Mouse (Mus musculus): ENCODE results near the gene Acp4. TPM values are rescaled to one million over a fixed set of nuclear protein-coding genes. Genes with fewer than 3 reads are reported as not detected.
"Not testable (repeated sequence)": the region's sequence is repeated elsewhere in the genome, so short reads cannot be mapped to it uniquely, and the experiment has no call there.

The Acp4 gene
- polyA plus RNA-seq, 1 experiment from 2014 or later: not detected

GRCm38 (mm10) chr7:44260410-44260809, 3.2 kb upstream of the Acp4 start:
- Histone ChIP-seq H3K4me2 (replicated peaks; ENCODE audit: low read depth, low read length) (no peak overlapping the region), H3K9ac (replicated peaks; ENCODE audit: low read depth) (no peak overlapping the region), H3K27ac (ENCODE audit: low read length) (no peak overlapping the region), H3K4me3 (ENCODE audit: low read depth, low read length) (no peak overlapping the region), H3K27me3 (replicated peaks; ENCODE audit: insufficient read depth, low read length) (no peaks in the 10 kb centered on the region), H3K36me3 (ENCODE audit: insufficient read depth, low read length) (no peaks in the 10 kb centered on the region), H3K9me3 (ENCODE audit: low read length) (no peaks in the 10 kb centered on the region), H3K4me1 (ENCODE audit: insufficient read depth, low read depth, low read length) (no peaks in the 10 kb centered on the region)
- TF ChIP-seq CTCF (IDR thresholded peaks at IDR 0.05): no peak
- no peak for TF ChIP-seq EP300 (IDR thresholded peaks at IDR 0.05)
- DNase-seq (ENCODE audit: low spot score) (no peak), ATAC-seq (no peak)
- 62% methylated on average over 6 of the region's 6 CpGs for WGBS

DNA sequence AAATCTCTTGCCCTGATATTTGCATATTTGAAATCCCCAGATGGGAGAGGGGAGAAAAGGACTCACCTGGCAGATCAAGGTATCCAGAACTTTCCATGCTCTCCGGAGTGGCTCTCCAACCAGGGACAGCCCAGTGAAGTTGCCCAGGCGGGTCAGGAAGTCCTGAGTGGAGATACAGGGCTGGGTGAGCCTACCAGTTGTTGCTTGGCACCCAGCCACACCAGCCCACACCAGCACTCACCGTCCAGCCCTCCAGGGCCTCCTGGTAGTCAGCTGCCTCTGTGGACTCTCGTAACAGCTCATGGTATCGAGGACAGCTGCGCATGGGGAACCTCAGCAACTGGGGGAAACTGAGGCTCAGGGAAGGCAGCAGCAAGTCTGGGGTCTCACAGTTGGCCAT, 2.2 kb downstream of the Acp4 start:
- H3K4me1 ChIP-seq (ENCODE audit: insufficient read depth, low read depth, low read length): no peaks in the 10 kb centered on the region
- H3K27ac ChIP-seq (ENCODE audit: low read length): no peak overlapping the region
- H3K9me3 ChIP-seq (ENCODE audit: low read length): no peaks in the 10 kb centered on the region
- no peak overlapping the region for H3K9ac ChIP-seq (replicated peaks; ENCODE audit: low read depth)
- TF ChIP-seq CTCF (IDR thresholded peaks at IDR 0.05) (no peak), EP300 (IDR thresholded peaks at IDR 0.05) (no peak)
- WGBS: 47% methylated on average over 6 of the region's 6 CpGs
- DNase-seq (ENCODE audit: low spot score): no peak
- H3K36me3 ChIP-seq (ENCODE audit: insufficient read depth, low read length): no peaks in the 10 kb centered on the region; the same call in 1 of the 2 replicates
- no peak overlapping the region for H3K4me2 ChIP-seq (replicated peaks; ENCODE audit: low read depth, low read length)
- ATAC-seq: peak; percentile 27; the same call in 1 of the 2 replicates
- no peaks in the 10 kb centered on the region for H3K27me3 ChIP-seq (replicated peaks; ENCODE audit: insufficient read depth, low read length)
- no peak overlapping the region for H3K4me3 ChIP-seq (ENCODE audit: low read depth, low read length)

GRCm38 (mm10) chr7:44253023-44253616, 4.1 kb downstream of the Acp4 start:
- Histone ChIP-seq H3K4me3 (ENCODE audit: low read depth, low read length) (no peak overlapping the region), H3K27me3 (replicated peaks; ENCODE audit: insufficient read depth, low read length) (no peaks in the 10 kb centered on the region), H3K9ac (replicated peaks; ENCODE audit: low read depth) (no peak overlapping the region), H3K36me3 (ENCODE audit: insufficient read depth, low read length) (no peaks in the 10 kb centered on the region; the same call in 1 of the 2 replicates), H3K4me1 (ENCODE audit: insufficient read depth, low read depth, low read length) (no peaks in the 10 kb centered on the region), H3K4me2 (replicated peaks; ENCODE audit: low read depth, low read length) (no peak overlapping the region), H3K9me3 (ENCODE audit: low read length) (no peaks in the 10 kb centered on the region), H3K27ac (ENCODE audit: low read length) (no peak overlapping the region)
- TF ChIP-seq CTCF (IDR thresholded peaks at IDR 0.05) (no peak), EP300 (IDR thresholded peaks at IDR 0.05) (no peak)
- WGBS: 55% methylated on average over 15 of the region's 15 CpGs
- no peak for DNase-seq (ENCODE audit: low spot score)
- ATAC-seq: no peak

GRCm38 (mm10) chr7:44250732-44251275, 6.4 kb downstream of the Acp4 start:
- WGBS: 88% methylated on average over 17 of the region's 17 CpGs
- ATAC-seq; H3K27me3 ChIP-seq (replicated peaks; ENCODE audit: insufficient read depth, low read length); DNase-seq (ENCODE audit: low spot score); H3K4me1 ChIP-seq (ENCODE audit: insufficient read depth, low read depth, low read length); H3K36me3 ChIP-seq (ENCODE audit: insufficient read depth, low read length); H3K9ac ChIP-seq (replicated peaks; ENCODE audit: low read depth); H3K27ac ChIP-seq (ENCODE audit: low read length); H3K4me2 ChIP-seq (replicated peaks; ENCODE audit: low read depth, low read length); H3K4me3 ChIP-seq (ENCODE audit: low read depth, low read length); H3K9me3 ChIP-seq (ENCODE audit: low read length): not testable (repeated sequence)

- TF ChIP-seq CTCF (IDR thresholded peaks at IDR 0.05) (no peak), EP300 (IDR thresholded peaks at IDR 0.05) (no peak)
- 88% methylated on average over 4 of the region's 4 CpGs for WGBS
- Histone ChIP-seq H3K4me2 (replicated peaks; ENCODE audit: low read depth, low read length) (no peak overlapping the region), H3K4me1 (ENCODE audit: insufficient read depth, low read depth, low read length) (peaks cover 7% of the 10 kb centered on the region; the same call in 1 of the 2 replicates), H3K27ac (ENCODE audit: low read length) (no peak overlapping the region), H3K9ac (replicated peaks; ENCODE audit: low read depth) (no peak overlapping the region), H3K36me3 (ENCODE audit: insufficient read depth, low read length) (no peaks in the 10 kb centered on the region; the same call in 1 of the 2 replicates), H3K27me3 (replicated peaks; ENCODE audit: insufficient read depth, low read length) (no peaks in the 10 kb centered on the region), H3K9me3 (ENCODE audit: low read length) (no peaks in the 10 kb centered on the region), H3K4me3 (ENCODE audit: low read depth, low read length) (no peak overlapping the region)
- ATAC-seq (no peak), DNase-seq (ENCODE audit: low spot score) (no peak)
Observed at GRCm38 (mm10) chr7:44249248-44249647, 7.9 kb downstream of the Acp4 start.

- H3K9ac ChIP-seq (replicated peaks; ENCODE audit: low read depth): no peak overlapping the region
- ATAC-seq (no peak), DNase-seq (ENCODE audit: low spot score) (no peak)
- peaks cover 7% of the 10 kb centered on the region; the same call in 1 of the 2 replicates for H3K4me1 ChIP-seq (ENCODE audit: insufficient read depth, low read depth, low read length)
- no peaks in the 10 kb centered on the region; the same call in 1 of the 2 replicates for H3K36me3 ChIP-seq (ENCODE audit: insufficient read depth, low read length)
- H3K4me3 ChIP-seq (ENCODE audit: low read depth, low read length): no peak overlapping the region
- H3K4me2 ChIP-seq (replicated peaks; ENCODE audit: low read depth, low read length): no peak overlapping the region
- no peak overlapping the region for H3K27ac ChIP-seq (ENCODE audit: low read length)
- H3K9me3 ChIP-seq (ENCODE audit: low read length): no peaks in the 10 kb centered on the region
- no peak for TF ChIP-seq EP300 (IDR thresholded peaks at IDR 0.05)
- no peak for TF ChIP-seq CTCF (IDR thresholded peaks at IDR 0.05)
- no peaks in the 10 kb centered on the region for H3K27me3 ChIP-seq (replicated peaks; ENCODE audit: insufficient read depth, low read length)
- 76% methylated on average over 2 of the region's 2 CpGs for WGBS
Observed at GRCm38 (mm10) chr7:44247971-44248370, 9.2 kb downstream of the Acp4 start.
